Mouse (Mus musculus) G1E-ER4 (cell line): ENCODE data around the gene Tfpi. TPM values are rescaled to one million over a fixed set of nuclear protein-coding genes. Genes with fewer than 3 reads are reported as not detected.

Experiments
- GATA1 ChIP-seq: IDR thresholded peaks from one replicate; pipeline ENCODE4 v1.8.0; 2012; ENCODE audit warnings: low read length, inconsistent platforms
- polyA plus RNA-seq: library from polyadenylated mRNA; stranded (reverse); fragments of >175 nt; gene quantifications from 2 replicates; pipeline ENCODE4 v1.2.3, GENCODE M21; 2012

The Tfpi gene
- 0.67 and 1.4 TPM in 2 replicates for polyA plus RNA-seq

GRCm38 (mm10) chr2:84476577-84476976 is at the start of gene Tfpi:
Gene Tfpi (minus strand): TSS chr2:84476775.
- peak; percentile 37 for TF ChIP-seq GATA1

- TF ChIP-seq GATA1, result no peak
These were observed 49.6 kb upstream of the Tfpi start for GRCm38 (mm10) chr2:84526221-84526620.

GRCm38 (mm10) chr2:84525806-84526205 is 49.2 kb upstream of the Tfpi start:
- TF ChIP-seq GATA1, result no peak

GRCm38 (mm10) chr2:84525047-84525446 is 48.5 kb upstream of the Tfpi start:
- no peak for TF ChIP-seq GATA1

GRCm38 (mm10) chr2:84523994-84524393 is 47.4 kb upstream of the Tfpi start:
- no peak for TF ChIP-seq GATA1

GRCm38 (mm10) chr2:84523103-84523865 is 46.7 kb upstream of the Tfpi start:
- TF ChIP-seq GATA1, result no peak

- no peak for TF ChIP-seq GATA1
These were observed 43.0 kb upstream of the Tfpi start for GRCm38 (mm10) chr2:84519514-84520067.

GRCm38 (mm10) chr2:84518767-84519166 is 42.2 kb upstream of the Tfpi start:
- no peak for TF ChIP-seq GATA1

- TF ChIP-seq GATA1, result no peak
These were observed 36.7 kb upstream of the Tfpi start for GRCm38 (mm10) chr2:84513281-84513680.

- no peak for TF ChIP-seq GATA1
These were observed 34.9 kb upstream of the Tfpi start for GRCm38 (mm10) chr2:84511508-84511907.

GRCm38 (mm10) chr2:84511036-84511435 is 34.5 kb upstream of the Tfpi start:
- no peak for TF ChIP-seq GATA1

- no peak for TF ChIP-seq GATA1
These were observed 27.7 kb upstream of the Tfpi start for GRCm38 (mm10) chr2:84504285-84504684.

GRCm38 (mm10) chr2:84498921-84499320 is 22.3 kb upstream of the Tfpi start:
- no peak for TF ChIP-seq GATA1

- TF ChIP-seq GATA1, result no peak
These were observed 18.5 kb upstream of the Tfpi start for GRCm38 (mm10) chr2:84495108-84495507.

GRCm38 (mm10) chr2:84493626-84494025 is 17.1 kb upstream of the Tfpi start:
- TF ChIP-seq GATA1, result no peak

- no peak for TF ChIP-seq GATA1
These were observed 15.1 kb upstream of the Tfpi start for GRCm38 (mm10) chr2:84491715-84492114.

GRCm38 (mm10) chr2:84487705-84488291 is 11.2 kb upstream of the Tfpi start:
- no peak for TF ChIP-seq GATA1
